In genomic region chr12:77532547-77532946, GRCm38 (mm10) we compare ENCODE assay signal across 25 mouse cellular contexts.
A peak's percentile ranks its signal among the peaks of the same experiment; 100 is the strongest.
DNase-seq lines count a peak whose midpoint lies in the region; ATAC-seq and TF ChIP-seq lines count a peak whose summit lies in the region.
"Had no signal": no experiment of that assay in that cellular context is flagged by ENCODE, and none has a peak within 500 bp of the region (broad histone marks: within the 10 kb centered on the region; RNA-seq: fewer than 3 reads in every experiment).

No protein-coding gene starts in this region.

- H3K9ac ChIP-seq in liver, postnatal 0 days (replicated peaks), result no peak overlapping the region
- H3K9ac ChIP-seq: embryonic facial prominence, embryonic 12.5 days; heart, embryonic 12.5 days; hindbrain, embryonic 15.5 days; liver, embryonic 15.5 days; lung, embryonic 15.5 days; neural tube, embryonic 13.5 days had no signal

- no peaks in the 10 kb centered on the region for H3K27me3 ChIP-seq in liver, postnatal 0 days (ENCODE audit: insufficient read depth, low read length)
- H3K27me3 ChIP-seq: embryonic facial prominence, embryonic 12.5 days; heart, embryonic 12.5 days; hindbrain, embryonic 15.5 days; liver, embryonic 15.5 days; lung, embryonic 15.5 days; neural tube, embryonic 13.5 days had no signal

- no peak for TF ChIP-seq EP300 in liver, postnatal 0 days (IDR thresholded peaks at IDR 0.05; ENCODE audit: low read depth)

- H3K27ac ChIP-seq in liver, postnatal 0 days (ENCODE audit: low read depth), result peak overlapping the region; percentile 72
- H3K27ac ChIP-seq: embryonic facial prominence, embryonic 12.5 days; hindbrain, embryonic 10.5 days; hindbrain, embryonic 15.5 days; liver, embryonic 15.5 days; lung, embryonic 15.5 days; neural tube, embryonic 13.5 days had no signal

- WGBS in liver, postnatal 0 days (ENCODE audit: insufficient replicate concordance), result 39% methylated on average over 8 of the region's 8 CpGs

- no peak for DNase-seq in liver, postnatal 0 days
- DNase-seq in liver, result no peak
- DNase-seq in thymus, postnatal 14 days, result peak; percentile 40
- no peak for DNase-seq in thymus, postnatal 0 days (ENCODE audit: low spot score)
- peak; percentile 31 to 37 for DNase-seq in thymus, postnatal 36 days
- DNase-seq in embryo, embryonic 11 days, result no peak
- no peak for DNase-seq in heart, postnatal 25 days (ENCODE audit: low spot score)
- DNase-seq: adrenal gland, adult 2 months; adrenal gland, postnatal 36 days; cerebellum, adult 2 months; gastrocnemius, postnatal 14 days; heart, adult 18-20 months; kidney, adult 18-20 months; kidney, postnatal 4 days had no signal

- H3K4me3 ChIP-seq in liver, postnatal 0 days (ENCODE audit: low read depth, low read length), result no peak overlapping the region
- H3K4me3 ChIP-seq: embryonic facial prominence, embryonic 12.5 days; heart, embryonic 12.5 days; hindbrain, embryonic 10.5 days; hindbrain, embryonic 15.5 days; liver, embryonic 15.5 days; lung, embryonic 15.5 days; myocyte; neural tube, embryonic 13.5 days had no signal

- intact Hi-C loops in heart, postnatal 25 days (cut with DNase I), result loop anchor here (5.0 kb wide), 1 partner anchor 530 kb away; no protein-coding TSS in a partner anchor

- H3K9me3 ChIP-seq in liver, postnatal 0 days (ENCODE audit: low read length), result no peaks in the 10 kb centered on the region
- H3K9me3 ChIP-seq: embryonic facial prominence, embryonic 12.5 days; heart, embryonic 12.5 days; hindbrain, embryonic 10.5 days; hindbrain, embryonic 15.5 days; liver, embryonic 15.5 days; lung, embryonic 15.5 days; neural tube, embryonic 13.5 days had no signal

- ATAC-seq in liver, postnatal 0 days, result no peak
- 0 out of 2 replicates have a peak, but pooled peaks have one; percentile 25 for ATAC-seq in granulocyte monocyte progenitor cell, adult 5-6 weeks (replicated peaks; ENCODE audit: poor library complexity, severe bottlenecking)
- ATAC-seq: forebrain, embryonic 14.5 days had no signal

- H3K4me1 ChIP-seq in liver, postnatal 0 days (ENCODE audit: insufficient read depth), result peaks cover 30% of the 10 kb centered on the region
- H3K4me1 ChIP-seq: embryonic facial prominence, embryonic 12.5 days; heart, embryonic 12.5 days; liver, embryonic 15.5 days; lung, embryonic 15.5 days had no signal

- H3K4me2 ChIP-seq in liver, postnatal 0 days (ENCODE audit: low read depth, low read length), result no peak overlapping the region
- H3K4me2 ChIP-seq: embryonic facial prominence, embryonic 12.5 days; heart, embryonic 12.5 days; hindbrain, embryonic 15.5 days; liver, embryonic 15.5 days; lung, embryonic 15.5 days; midbrain, embryonic 11.5 days; neural tube, embryonic 13.5 days had no signal

- TF ChIP-seq CTCF in liver, postnatal 0 days (IDR thresholded peaks at IDR 0.05; ENCODE audit: low read depth), result no peak

- H3K36me3 ChIP-seq in liver, postnatal 0 days (replicated peaks; ENCODE audit: insufficient read depth, low read length), result no peaks in the 10 kb centered on the region
- H3K36me3 ChIP-seq: embryonic facial prominence, embryonic 12.5 days; heart, embryonic 12.5 days; hindbrain, embryonic 10.5 days; hindbrain, embryonic 15.5 days; liver, embryonic 15.5 days; lung, embryonic 15.5 days; neural tube, embryonic 13.5 days had no signal

Comparison
In these comparisons a context has a peak if more than half of its experiments do, and no peak if none do; other contexts are left out.
1. DNase-seq: peak in thymus, postnatal 14 days (single experiment) and thymus, postnatal 36 days (2 of 2); none in liver, postnatal 0 days (single experiment), liver (single experiment), thymus, postnatal 0 days (single experiment), embryo, embryonic 11 days (single experiment) and heart, postnatal 25 days (single experiment).